In genomic region chr9:57728312-57728711, GRCm38 (mm10) we compare ENCODE assay signal across 13 mouse cellular contexts. TPM values are rescaled to one million over a fixed set of nuclear protein-coding genes. Genes with fewer than 3 reads are reported as not detected.
DNase-seq lines count a peak whose midpoint lies in the region; ATAC-seq and TF ChIP-seq lines count a peak whose summit lies in the region.
"Had no signal": no experiment of that assay in that cellular context is flagged by ENCODE, and none has a peak within 500 bp of the region (broad histone marks: within the 10 kb centered on the region; RNA-seq: fewer than 3 reads in every experiment).

No protein-coding gene starts in this region.

- H3K9me3 ChIP-seq in kidney, postnatal 0 days (replicated peaks; ENCODE audit: low read length), result no peaks in the 10 kb centered on the region
- no peaks in the 10 kb centered on the region for H3K9me3 ChIP-seq in kidney, embryonic 14.5 days (ENCODE audit: control insufficient read depth, low read length)
- H3K9me3 ChIP-seq: forebrain, embryonic 12.5 days had no signal

- ATAC-seq in kidney, postnatal 0 days (replicated peaks; ENCODE audit: low FRiP score, low read depth), result no peak
- ATAC-seq in kidney, embryonic 14.5 days (ENCODE audit: low FRiP score, low TSS enrichment), result no peak
- ATAC-seq in Patski, result no peak

- POLR2A ChIA-PET in Patski (lab: Charles Lee), result no interaction called here

- no peaks in the 10 kb centered on the region for H3K4me1 ChIP-seq in kidney, postnatal 0 days (replicated peaks; ENCODE audit: insufficient read depth, low read length)
- no peaks in the 10 kb centered on the region for H3K4me1 ChIP-seq in kidney, embryonic 14.5 days (ENCODE audit: control insufficient read depth, insufficient read depth, low read length)
- H3K4me1 ChIP-seq: forebrain, embryonic 12.5 days had no signal

- TF ChIP-seq CTCF in kidney, postnatal 0 days (IDR thresholded peaks at IDR 0.05; ENCODE audit: low read depth), result peak; percentile 10; the same call in 1 of the 2 replicates
- peak; percentile 32 for TF ChIP-seq CTCF in Patski (IDR thresholded peaks at IDR 0.05)

- 90% methylated on average over 1 of the region's 1 CpGs for WGBS in kidney, postnatal 0 days
- WGBS in kidney, embryonic 14.5 days, result 100% methylated on average over 1 of the region's 1 CpGs

- no peaks in the 10 kb centered on the region for H3K27me3 ChIP-seq in kidney, postnatal 0 days (ENCODE audit: insufficient read depth, low read length)
- no peaks in the 10 kb centered on the region for H3K27me3 ChIP-seq in kidney, embryonic 14.5 days (ENCODE audit: control insufficient read depth, insufficient read depth, low read length)
- H3K27me3 ChIP-seq in Patski, result no peaks in the 10 kb centered on the region
- H3K27me3 ChIP-seq: forebrain, embryonic 12.5 days had no signal

- H3K36me3 ChIP-seq in kidney, postnatal 0 days (ENCODE audit: insufficient read depth, low read length), result peaks cover 13% of the 10 kb centered on the region
- peaks cover 47% of the 10 kb centered on the region for H3K36me3 ChIP-seq in kidney, embryonic 14.5 days (ENCODE audit: control insufficient read depth, insufficient read depth, low read length)

- in situ Hi-C loops in Patski (cut with MboI; ENCODE audit: low pct_unique_long_range_greater_than_20kb), result no loop called here

- H3K9ac ChIP-seq in kidney, postnatal 0 days (ENCODE audit: low read depth, low read length), result no peak overlapping the region
- H3K9ac ChIP-seq in kidney, embryonic 14.5 days (ENCODE audit: low read depth, low read length), result no peak overlapping the region
- H3K9ac ChIP-seq: forebrain, embryonic 12.5 days had no signal

- CTCF ChIA-PET in Patski (lab: Charles Lee), result interaction anchor here (1.5 kb wide), 1 partner anchor 16 kb away, joined by 7 read pairs; no protein-coding TSS in a partner anchor

- H3K4me2 ChIP-seq in kidney, postnatal 0 days (ENCODE audit: low read length), result no peak overlapping the region
- H3K4me2 ChIP-seq in kidney, embryonic 14.5 days (replicated peaks; ENCODE audit: low read depth, low read length), result no peak overlapping the region
- H3K4me2 ChIP-seq: forebrain, embryonic 12.5 days had no signal

- no peak for DNase-seq in kidney, postnatal 0 days (ENCODE audit: low spot score)
- DNase-seq in A20 (ENCODE audit: low read depth, low spot score) (peak; percentile 20), Patski (ENCODE audit: low read depth, low spot score) (no peak)
- peak; percentile 54 to 57 for DNase-seq in cerebellum, postnatal 36 days
- DNase-seq in gastrocnemius, adult 8-10 months (ENCODE audit: low spot score in 2 of 2), result no peak
- no peak for DNase-seq in adrenal gland, postnatal 36 days
- DNase-seq: heart, postnatal 36 days; kidney, adult 18-20 months; layer of hippocampus, postnatal 36 days had no signal

- no peak overlapping the region for H3K4me3 ChIP-seq in kidney, postnatal 0 days (replicated peaks; ENCODE audit: low read depth, low read length)
- no peak overlapping the region for H3K4me3 ChIP-seq in kidney, embryonic 14.5 days (ENCODE audit: low read length)
- H3K4me3 ChIP-seq: forebrain, embryonic 12.5 days had no signal

- no peak overlapping the region for H3K27ac ChIP-seq in kidney, postnatal 0 days
- H3K27ac ChIP-seq in kidney, embryonic 14.5 days (ENCODE audit: low read depth, low read length), result no peak overlapping the region
- H3K27ac ChIP-seq: forebrain, embryonic 12.5 days had no signal

RNA-seq across cellular contexts. Expression of gene Edc3, which starts 20.0 kb away (rescaled TPM):
- 23.1 and 26.4 TPM in 2 replicates for polyA plus RNA-seq in kidney, postnatal 0 days (2015; fragmentation: Nextera tagmentation; extraction: Ambion mirVana)
- 20.7 and 24.1 TPM in 2 replicates for polyA plus RNA-seq in kidney, embryonic 14.5 days (2014; fragmentation: Nextera tagmentation; extraction: Ambion mirVana)
- 14.3 TPM for polyA plus RNA-seq in Patski (2021)
- total RNA-seq in gastrocnemius, adult 8-10 months (2022), result 1 to 10 TPM; 4.8 to 6.7 (median 6.3) TPM
- 1 to 10 TPM; 8.5 to 9.9 TPM for total RNA-seq in adrenal gland, postnatal 36 days (2021)

RNA-seq across cellular contexts. Expression of gene Clk3, which starts 37.3 kb away (rescaled TPM):
- polyA plus RNA-seq in kidney, postnatal 0 days (2015; fragmentation: Nextera tagmentation; extraction: Ambion mirVana), result 50.3 and 51.7 TPM in 2 replicates
- 61.0 and 69.3 TPM in 2 replicates for polyA plus RNA-seq in kidney, embryonic 14.5 days (2014; fragmentation: Nextera tagmentation; extraction: Ambion mirVana)
- polyA plus RNA-seq in Patski (2021), result 75.6 TPM
- 10 to 100 TPM; 41.4 to 61.1 (median 44.6) TPM for total RNA-seq in gastrocnemius, adult 8-10 months (2022)
- total RNA-seq in adrenal gland, postnatal 36 days (2021), result 10 to 100 TPM; 60.4 to 72.2 TPM

RNA-seq across cellular contexts. Expression of gene Cyp1a1, which starts 40.6 kb away (rescaled TPM):
- 0.29 and 0.34 TPM in 2 replicates for polyA plus RNA-seq in kidney, postnatal 0 days (2015; fragmentation: Nextera tagmentation; extraction: Ambion mirVana)
- polyA plus RNA-seq in kidney, embryonic 14.5 days (2014; fragmentation: Nextera tagmentation; extraction: Ambion mirVana), result 0.08 and 0.11 TPM in 2 replicates
- not detected for polyA plus RNA-seq in Patski (2021)
- total RNA-seq in gastrocnemius, adult 8-10 months (2022), result under 1 TPM; 0.41 to 0.60 (median 0.52) TPM
- total RNA-seq in adrenal gland, postnatal 36 days (2021), result under 1 TPM in 1 of 2 experiments, not detected in 1; 0.13 TPM
- total RNA-seq: heart, postnatal 36 days; megakaryocyte, adult 5-6 weeks had no signal
- polyA plus RNA-seq: forebrain, embryonic 12.5 days had no signal

RNA-seq across cellular contexts. Expression of gene Cyp1a2, which starts 44.8 kb away (rescaled TPM):
- polyA plus RNA-seq in kidney, postnatal 0 days (2015; fragmentation: Nextera tagmentation; extraction: Ambion mirVana), result not detected in 2 replicates
- polyA plus RNA-seq in kidney, embryonic 14.5 days (2014; fragmentation: Nextera tagmentation; extraction: Ambion mirVana), result not detected in 2 replicates
- not detected for polyA plus RNA-seq in Patski (2021)
- not detected for total RNA-seq in gastrocnemius, adult 8-10 months (2022)
- total RNA-seq in adrenal gland, postnatal 36 days (2021), result under 1 TPM in 1 of 2 experiments, not detected in 1; 0.40 TPM
- total RNA-seq: heart, postnatal 36 days; layer of hippocampus, postnatal 36 days; megakaryocyte, adult 5-6 weeks had no signal
- polyA plus RNA-seq: forebrain, embryonic 12.5 days; spleen, adult 2 months had no signal

Comparison
In these comparisons a context has a peak if more than half of its experiments do, and no peak if none do; other contexts are left out.
1. DNase-seq: peak in A20 (single experiment) and cerebellum, postnatal 36 days (2 of 2); none in kidney, postnatal 0 days (single experiment), Patski (single experiment), gastrocnemius, adult 8-10 months (0 of 2) and adrenal gland, postnatal 36 days (0 of 2).